Mouse (Mus musculus): Measurements from ENCODE around the gene Smim4. TPM values are rescaled to one million over a fixed set of nuclear protein-coding genes. Genes with fewer than 3 reads are reported as not detected.

Gene Smim4
- polyA plus RNA-seq, 1 experiment from 2014 or later = 118 TPM

DNA sequence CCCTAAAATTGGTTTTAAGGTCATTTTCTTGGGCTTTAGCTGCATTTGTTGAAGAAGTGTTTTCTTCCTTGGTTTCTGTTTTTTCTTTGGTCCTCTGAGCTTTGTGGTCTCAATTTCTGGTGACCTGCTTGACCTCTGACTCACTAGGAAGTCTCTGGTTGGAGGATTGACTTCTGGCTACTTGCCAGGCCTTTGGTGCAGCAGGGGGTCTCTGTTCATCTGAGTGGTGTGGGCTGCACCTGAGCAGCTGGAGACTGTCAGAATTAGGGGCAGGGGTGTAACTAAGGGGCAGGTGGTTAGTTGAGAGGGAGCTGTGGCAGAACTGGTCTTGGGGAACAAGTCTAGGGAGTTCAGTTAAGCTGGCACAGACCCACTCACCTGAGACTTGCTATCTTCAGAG, 47.6 kb downstream of the Smim4 start:
- no peak overlapping the region for H3K9ac ChIP-seq (replicated peaks; ENCODE audit: low read depth)
- H3K27me3 ChIP-seq (replicated peaks; ENCODE audit: insufficient read depth, low read length) = no peaks in the 10 kb centered on the region
- DNase-seq (ENCODE audit: low spot score) = no peak
- no peak overlapping the region for H3K4me3 ChIP-seq (ENCODE audit: low read depth, low read length)
- H3K9me3 ChIP-seq (ENCODE audit: low read length) = no peaks in the 10 kb centered on the region
- H3K4me1 ChIP-seq (ENCODE audit: insufficient read depth, low read depth, low read length) = no peaks in the 10 kb centered on the region
- no peak for TF ChIP-seq EP300 (IDR thresholded peaks at IDR 0.05)
- H3K36me3 ChIP-seq (ENCODE audit: insufficient read depth, low read length) = peaks cover 19% of the 10 kb centered on the region; the same call in 1 of the 2 replicates
- no peak overlapping the region for H3K27ac ChIP-seq (ENCODE audit: low read length)
- no peak for ATAC-seq
- H3K4me2 ChIP-seq (replicated peaks; ENCODE audit: low read depth, low read length) = no peak overlapping the region

DNA sequence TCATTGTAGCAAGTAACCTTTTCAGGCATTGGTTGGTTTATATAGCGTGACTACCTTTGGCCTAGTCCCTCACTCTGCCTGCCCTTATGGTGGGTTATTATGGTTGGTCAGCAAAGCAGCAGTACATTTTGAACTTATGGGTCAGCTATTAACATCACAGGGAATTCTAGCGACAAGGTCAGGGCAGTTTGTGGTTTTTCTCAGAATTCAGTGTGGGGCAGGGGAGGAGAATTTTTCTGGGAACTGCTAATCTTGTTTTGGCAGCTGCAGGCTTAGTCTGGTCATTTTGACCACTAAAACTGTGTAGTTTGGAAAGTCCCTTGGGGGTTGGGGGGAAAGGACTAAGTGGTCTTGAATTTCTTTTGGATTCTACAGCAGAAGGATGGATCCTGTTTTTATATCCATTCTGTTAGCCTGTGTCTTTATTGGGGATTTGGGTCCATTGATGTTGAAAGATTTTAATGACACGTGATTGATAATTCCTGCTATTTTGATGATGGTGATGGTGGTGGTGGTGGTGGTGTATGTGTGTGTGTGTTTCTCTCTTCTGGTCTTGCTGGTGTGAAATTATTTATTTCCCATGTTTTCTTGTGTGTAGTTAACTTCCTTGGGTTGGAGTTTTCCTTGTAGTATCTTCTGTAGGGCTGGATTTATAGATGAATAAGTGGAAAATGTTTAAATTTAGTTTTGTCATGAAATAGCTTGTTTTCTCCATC, 49.3 kb downstream of the Smim4 start:
- Histone ChIP-seq H3K36me3 (ENCODE audit: insufficient read depth, low read length) (peaks cover 21% of the 10 kb centered on the region; the same call in 1 of the 2 replicates), H3K27me3 (replicated peaks; ENCODE audit: insufficient read depth, low read length) (no peaks in the 10 kb centered on the region), H3K4me1 (ENCODE audit: insufficient read depth, low read depth, low read length) (no peaks in the 10 kb centered on the region), H3K4me2 (replicated peaks; ENCODE audit: low read depth, low read length) (no peak overlapping the region), H3K4me3 (ENCODE audit: low read depth, low read length) (no peak overlapping the region), H3K9ac (replicated peaks; ENCODE audit: low read depth) (no peak overlapping the region), H3K27ac (ENCODE audit: low read length) (no peak overlapping the region), H3K9me3 (ENCODE audit: low read length) (no peaks in the 10 kb centered on the region)
- WGBS = 94% methylated on average over 3 of the region's 3 CpGs
- ATAC-seq (no peak), DNase-seq (ENCODE audit: low spot score) (no peak)
- TF ChIP-seq EP300 (IDR thresholded peaks at IDR 0.05) (no peak), CTCF (IDR thresholded peaks at IDR 0.05) (no peak)

DNA sequence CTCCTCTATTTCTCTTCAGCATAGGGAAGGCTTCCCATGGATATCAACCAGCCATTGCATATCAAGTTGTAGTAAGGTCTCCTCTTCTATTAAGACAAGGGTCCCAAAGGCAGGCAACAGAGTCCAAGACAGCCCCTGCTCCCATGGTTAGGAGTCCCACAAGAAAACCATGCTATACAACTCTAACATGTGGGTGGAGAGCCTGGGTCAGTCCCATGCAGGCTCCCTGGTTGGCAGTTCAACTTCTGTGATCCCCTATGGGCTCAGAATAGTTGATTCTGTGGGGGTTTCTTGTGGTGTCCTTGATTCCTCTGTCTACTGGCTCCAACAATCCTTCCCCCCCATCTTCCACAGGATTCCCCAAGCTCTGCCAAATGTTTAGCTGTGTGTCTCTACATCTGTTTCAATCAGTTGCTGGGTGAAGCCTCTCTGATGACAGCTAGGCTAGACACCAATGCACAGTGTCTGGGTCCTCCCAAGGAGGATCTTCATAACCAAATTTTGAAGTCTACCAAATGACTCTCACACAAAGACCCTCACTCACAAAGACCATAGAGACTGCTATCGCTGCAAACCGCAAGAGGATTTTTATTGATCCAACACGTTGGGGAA, 50.1 kb downstream of the Smim4 start:
- DNase-seq (ENCODE audit: low spot score) (no peak), ATAC-seq (no peak)
- no peaks in the 10 kb centered on the region for H3K9me3 ChIP-seq (ENCODE audit: low read length)
- H3K4me1 ChIP-seq (ENCODE audit: insufficient read depth, low read depth, low read length) = no peaks in the 10 kb centered on the region
- TF ChIP-seq EP300 (IDR thresholded peaks at IDR 0.05) = no peak
- no peak for TF ChIP-seq CTCF (IDR thresholded peaks at IDR 0.05)
- H3K4me3 ChIP-seq (ENCODE audit: low read depth, low read length) = no peak overlapping the region
- 97% methylated on average over 3 of the region's 3 CpGs for WGBS
- H3K9ac ChIP-seq (replicated peaks; ENCODE audit: low read depth) = no peak overlapping the region
- H3K27ac ChIP-seq (ENCODE audit: low read length) = no peak overlapping the region
- peaks cover 24% of the 10 kb centered on the region; the same call in 1 of the 2 replicates for H3K36me3 ChIP-seq (ENCODE audit: insufficient read depth, low read length)
- H3K4me2 ChIP-seq (replicated peaks; ENCODE audit: low read depth, low read length) = no peak overlapping the region
- no peaks in the 10 kb centered on the region for H3K27me3 ChIP-seq (replicated peaks; ENCODE audit: insufficient read depth, low read length)

DNA sequence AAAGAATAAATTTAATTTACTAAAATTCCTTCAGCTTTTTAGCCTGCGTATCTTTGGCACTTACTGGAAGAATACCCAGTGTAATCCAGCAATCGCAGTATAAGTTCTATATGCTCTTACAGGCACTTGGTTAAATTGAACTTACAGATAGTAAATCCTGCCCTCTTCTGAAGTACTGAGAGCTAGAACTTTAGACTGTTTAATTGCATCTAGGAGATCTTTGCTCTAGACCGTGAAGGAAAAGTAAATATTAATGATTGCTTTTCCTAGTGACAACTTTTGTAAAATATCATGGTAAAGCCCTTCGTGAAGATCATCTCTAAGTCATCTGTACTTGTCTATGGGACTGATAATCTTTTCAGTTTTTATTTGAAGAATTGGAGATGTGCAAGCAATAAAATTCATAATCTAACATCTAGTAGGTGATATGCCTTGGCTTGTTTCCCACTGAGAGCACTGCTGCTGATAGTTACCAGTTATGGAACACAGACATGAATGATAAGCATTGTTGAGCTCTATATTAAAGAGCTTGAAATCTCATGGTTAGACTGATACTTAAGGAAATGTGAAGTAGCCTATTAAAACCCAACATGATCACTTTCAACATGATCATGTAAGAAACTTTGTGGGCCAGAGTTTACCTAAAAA, 59.5 kb downstream of the Smim4 start:
- H3K4me3 ChIP-seq (ENCODE audit: low read depth, low read length) = no peak overlapping the region
- no peaks in the 10 kb centered on the region for H3K27me3 ChIP-seq (replicated peaks; ENCODE audit: insufficient read depth, low read length)
- TF ChIP-seq EP300 (IDR thresholded peaks at IDR 0.05) (no peak), CTCF (IDR thresholded peaks at IDR 0.05) (no peak)
- no peak for DNase-seq (ENCODE audit: low spot score)
- H3K4me1 ChIP-seq (ENCODE audit: insufficient read depth, low read depth, low read length) = no peaks in the 10 kb centered on the region
- H3K9me3 ChIP-seq (ENCODE audit: low read length) = no peaks in the 10 kb centered on the region
- no peak overlapping the region for H3K4me2 ChIP-seq (replicated peaks; ENCODE audit: low read depth, low read length)
- no peak for ATAC-seq
- H3K9ac ChIP-seq (replicated peaks; ENCODE audit: low read depth) = no peak overlapping the region
- no peak overlapping the region for H3K27ac ChIP-seq (ENCODE audit: low read length)
- WGBS = 90% methylated on average over 4 of the region's 4 CpGs
- H3K36me3 ChIP-seq (ENCODE audit: insufficient read depth, low read length) = peaks cover 20% of the 10 kb centered on the region; the same call in 1 of the 2 replicates

DNA sequence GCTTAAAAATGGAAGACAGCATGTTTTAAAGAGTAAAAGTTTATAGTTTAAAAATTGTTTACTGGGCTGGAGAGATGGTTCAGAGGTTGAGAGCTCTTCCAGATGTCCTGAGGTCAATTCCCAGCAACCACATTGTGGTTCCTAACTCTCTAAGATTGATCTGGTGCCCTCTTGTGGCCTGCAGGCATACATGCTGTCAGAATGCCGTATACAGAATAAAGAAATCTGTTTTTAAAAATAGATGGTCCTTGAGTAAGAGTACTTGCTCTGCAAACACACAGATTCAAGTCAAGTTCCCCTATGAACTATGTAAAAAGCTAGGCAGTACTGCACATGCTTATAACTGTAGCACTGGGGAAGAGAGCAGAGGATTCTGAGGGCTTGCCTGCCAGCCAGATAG, 66.5 kb downstream of the Smim4 start:
- H3K36me3 ChIP-seq (ENCODE audit: insufficient read depth, low read length) = peaks cover 23% of the 10 kb centered on the region; the same call in 1 of the 2 replicates
- no peak overlapping the region for H3K4me3 ChIP-seq (ENCODE audit: low read depth, low read length)
- TF ChIP-seq CTCF (IDR thresholded peaks at IDR 0.05) = peak; percentile 70
- no peak for TF ChIP-seq EP300 (IDR thresholded peaks at IDR 0.05)
- no peak overlapping the region for H3K4me2 ChIP-seq (replicated peaks; ENCODE audit: low read depth, low read length)
- peak; percentile 84 for DNase-seq (ENCODE audit: low spot score)
- 28% methylated on average over 1 of the region's 1 CpGs for WGBS
- ATAC-seq = peak; percentile 75
- no peaks in the 10 kb centered on the region for H3K4me1 ChIP-seq (ENCODE audit: insufficient read depth, low read depth, low read length)
- H3K9me3 ChIP-seq (ENCODE audit: low read length) = no peaks in the 10 kb centered on the region
- no peak overlapping the region for H3K27ac ChIP-seq (ENCODE audit: low read length)
- H3K27me3 ChIP-seq (replicated peaks; ENCODE audit: insufficient read depth, low read length) = no peaks in the 10 kb centered on the region
- H3K9ac ChIP-seq (replicated peaks; ENCODE audit: low read depth) = no peak overlapping the region

DNA sequence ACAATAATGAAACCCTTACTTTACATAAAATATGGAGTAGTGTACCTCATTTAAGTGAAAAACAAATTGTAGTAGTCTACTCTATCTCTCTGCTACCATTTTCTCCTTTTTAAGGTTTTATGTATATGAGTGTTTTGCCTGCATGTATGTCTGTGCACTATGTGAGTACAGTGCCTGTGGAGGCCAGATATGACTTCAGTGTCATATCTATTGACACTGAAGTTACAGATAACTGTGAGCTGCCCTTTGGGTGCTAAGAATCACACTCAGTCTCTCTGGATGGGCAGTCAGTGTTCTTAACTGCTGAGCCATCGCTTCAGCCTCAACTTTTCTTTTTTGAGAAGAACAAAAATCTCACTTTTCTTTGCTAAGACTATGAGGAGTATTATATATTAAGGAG, 82.9 kb downstream of the Smim4 start:
- Histone ChIP-seq H3K9me3 (ENCODE audit: low read length) (no peaks in the 10 kb centered on the region), H3K4me2 (replicated peaks; ENCODE audit: low read depth, low read length) (no peak overlapping the region), H3K27ac (ENCODE audit: low read length) (no peak overlapping the region), H3K36me3 (ENCODE audit: insufficient read depth, low read length) (peaks cover 37% of the 10 kb centered on the region; the same call in 1 of the 2 replicates), H3K9ac (replicated peaks; ENCODE audit: low read depth) (no peak overlapping the region), H3K27me3 (replicated peaks; ENCODE audit: insufficient read depth, low read length) (no peaks in the 10 kb centered on the region), H3K4me1 (ENCODE audit: insufficient read depth, low read depth, low read length) (no peaks in the 10 kb centered on the region), H3K4me3 (ENCODE audit: low read depth, low read length) (no peak overlapping the region)
- ATAC-seq (no peak), DNase-seq (ENCODE audit: low spot score) (no peak)
- TF ChIP-seq EP300 (IDR thresholded peaks at IDR 0.05) (no peak), CTCF (IDR thresholded peaks at IDR 0.05) (no peak)
- WGBS = 97% methylated on average over 1 of the region's 1 CpGs
